Mouse (Mus musculus) spleen, adult 12 weeks (tissue): ENCODE data around the gene R3hdm4.
A peak's percentile ranks its signal among the peaks of the same experiment; 100 is the strongest.

Experiments
- DNase-seq: peaks from one replicate; pipeline ENCODE4 v3.0.0; 2022; ENCODE audit warnings: low spot score

R3hdm4 gene

GRCm38 (mm10) chr10:79942988-79943387, 22.0 kb upstream of the R3hdm4 start:
- no peak for DNase-seq

- DNase-seq: peak; percentile 64
These were observed 19.7 kb upstream of the R3hdm4 start for GRCm38 (mm10) chr10:79940749-79941148.

- DNase-seq: no peak
These were observed 16.9 kb upstream of the R3hdm4 start for GRCm38 (mm10) chr10:79937775-79938526.

- peak; percentile 82 for DNase-seq
These were observed 16.0 kb upstream of the R3hdm4 start for GRCm38 (mm10) chr10:79936911-79937441.

GRCm38 (mm10) chr10:79936284-79936910, 15.4 kb upstream of the R3hdm4 start:
- no peak for DNase-seq

- DNase-seq: no peak
These were observed 14.0 kb upstream of the R3hdm4 start for GRCm38 (mm10) chr10:79934794-79935569.

GRCm38 (mm10) chr10:79934272-79934721, 13.3 kb upstream of the R3hdm4 start:
- no peak for DNase-seq

- no peak for DNase-seq
These were observed 12.9 kb upstream of the R3hdm4 start for GRCm38 (mm10) chr10:79933861-79934260.

- no peak for DNase-seq
These were observed 12.2 kb upstream of the R3hdm4 start for GRCm38 (mm10) chr10:79933145-79933679.

- no peak for DNase-seq
These were observed 11.7 kb upstream of the R3hdm4 start for GRCm38 (mm10) chr10:79932736-79933135.

GRCm38 (mm10) chr10:79931797-79932196, 10.8 kb upstream of the R3hdm4 start:
- DNase-seq: no peak

GRCm38 (mm10) chr10:79930826-79931186, 9.8 kb upstream of the R3hdm4 start:
- no peak for DNase-seq

GRCm38 (mm10) chr10:79929967-79930825, 9.2 kb upstream of the R3hdm4 start:
- DNase-seq: no peak

- no peak for DNase-seq
These were observed 8.1 kb upstream of the R3hdm4 start for GRCm38 (mm10) chr10:79928907-79929701.

GRCm38 (mm10) chr10:79928030-79928694, 7.2 kb upstream of the R3hdm4 start:
- no peak for DNase-seq

- DNase-seq: peak; percentile 47
These were observed 6.5 kb upstream of the R3hdm4 start for GRCm38 (mm10) chr10:79927324-79928029.

GRCm38 (mm10) chr10:79926491-79927323, 5.7 kb upstream of the R3hdm4 start, which contains the start of gene Arid3a:
Gene Arid3a (plus strand): TSS chr10:79927043.
- DNase-seq: peak; percentile 80

- peak; percentile 38 for DNase-seq
These were observed 4.9 kb upstream of the R3hdm4 start for GRCm38 (mm10) chr10:79925785-79926490.
